Mouse (Mus musculus): ENCODE data around the gene Rnft1.

Rnft1 gene

DNA sequence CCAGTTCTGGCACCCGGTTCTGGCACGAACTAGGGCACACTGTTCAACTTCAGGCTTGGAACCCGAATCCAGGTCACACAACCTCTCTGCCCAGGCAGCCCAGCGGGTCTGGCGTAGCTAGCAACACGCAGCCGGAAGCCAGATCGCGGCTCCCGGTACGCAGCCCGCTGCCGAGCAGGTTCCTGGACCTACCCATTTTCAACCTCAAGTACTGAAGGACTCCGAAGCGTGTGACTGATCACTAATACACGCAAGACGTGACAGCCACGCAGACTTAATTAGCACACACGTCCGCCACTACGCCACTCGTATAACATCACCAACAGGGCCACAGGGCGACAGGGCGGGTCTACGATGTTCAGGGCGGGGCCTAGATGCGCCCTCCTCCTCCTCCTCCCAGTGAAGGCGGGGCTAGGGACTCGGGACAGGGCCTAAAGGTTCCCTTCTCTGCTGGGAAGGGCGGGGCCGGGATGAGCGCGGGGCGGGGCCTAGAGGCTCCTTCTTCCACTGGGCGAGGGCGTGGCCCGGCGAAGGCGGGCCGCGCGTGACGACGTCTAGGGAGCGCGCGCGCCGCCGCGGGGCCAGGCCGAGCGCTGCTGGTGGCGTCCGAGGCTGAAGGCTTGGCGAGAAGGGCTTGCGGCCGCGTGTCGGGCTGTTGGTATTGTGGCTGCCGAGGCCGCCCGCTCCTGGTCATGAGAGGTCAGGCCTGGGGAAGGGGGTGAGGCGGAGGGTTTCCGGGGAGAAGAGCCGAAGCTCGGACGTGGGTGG, at the start of gene Rnft1:
TSS of gene Rnft1 (plus strand) at position 557 of the 768 bp plus-strand sequence.
- peak; percentile 98 for DNase-seq (ENCODE audit: low read depth, low spot score)

DNA sequence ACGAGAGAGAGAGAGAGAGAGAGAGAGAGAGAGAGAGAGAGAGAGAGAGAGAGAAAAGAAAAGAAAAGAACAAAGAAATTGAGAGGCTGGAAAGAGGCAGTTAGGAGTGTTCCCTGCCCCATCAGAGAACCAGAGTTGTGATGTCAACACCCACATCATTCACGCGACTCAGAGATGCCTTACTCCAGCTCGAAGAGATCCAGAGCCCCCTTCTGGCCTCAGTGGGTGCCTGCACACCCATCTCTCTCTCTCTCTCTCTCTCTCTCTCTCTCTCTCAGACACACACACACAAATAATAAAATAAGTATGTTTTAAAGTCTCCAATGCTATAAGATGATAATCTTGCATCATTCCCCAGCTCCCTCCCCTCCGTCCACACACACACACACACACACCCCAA, 47.6 kb upstream of the Rnft1 start:
- DNase-seq (ENCODE audit: low read depth, low spot score): peak; percentile 79

DNA sequence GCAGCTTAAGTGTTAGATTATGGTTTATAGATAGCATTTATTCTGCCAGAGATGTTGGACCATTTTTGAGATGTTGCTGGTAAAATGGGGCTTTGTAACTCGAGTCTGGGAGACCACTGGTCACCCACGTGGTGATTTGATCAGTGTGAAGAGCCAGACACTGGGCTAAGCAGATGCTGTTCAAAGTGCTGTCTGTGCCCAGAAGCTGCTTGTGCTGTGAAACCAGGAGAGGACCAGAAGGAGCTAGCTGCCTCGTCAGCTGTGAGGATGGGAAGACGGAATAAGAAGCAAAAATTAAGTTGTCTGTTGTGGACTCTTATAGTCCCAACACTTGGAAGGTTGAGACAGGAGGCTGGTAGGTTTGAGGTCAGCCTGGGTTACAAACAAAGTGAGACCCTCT, 46.2 kb upstream of the Rnft1 start:
- no peak for DNase-seq (ENCODE audit: low read depth, low spot score)

DNA sequence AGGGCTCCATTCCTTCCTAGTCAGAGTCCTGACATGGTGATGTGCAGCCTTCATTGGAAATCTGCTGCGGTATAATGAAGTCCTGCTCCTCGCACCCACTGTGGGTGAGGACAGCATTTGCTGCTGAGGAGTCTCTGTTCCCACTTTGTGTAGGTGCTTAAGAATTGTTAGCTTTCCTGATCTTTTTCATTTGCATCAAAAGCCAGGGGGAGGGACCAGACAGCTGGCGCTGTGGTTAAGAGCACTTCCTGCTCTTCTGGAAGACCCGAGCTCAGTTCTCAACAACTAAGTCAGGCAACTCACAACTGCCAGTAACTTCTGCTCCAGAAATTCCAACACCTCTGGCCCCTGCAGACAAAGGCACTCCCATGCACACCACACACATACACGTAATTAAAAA, 43.7 kb upstream of the Rnft1 start:
- no peak for DNase-seq (ENCODE audit: low read depth, low spot score)

DNA sequence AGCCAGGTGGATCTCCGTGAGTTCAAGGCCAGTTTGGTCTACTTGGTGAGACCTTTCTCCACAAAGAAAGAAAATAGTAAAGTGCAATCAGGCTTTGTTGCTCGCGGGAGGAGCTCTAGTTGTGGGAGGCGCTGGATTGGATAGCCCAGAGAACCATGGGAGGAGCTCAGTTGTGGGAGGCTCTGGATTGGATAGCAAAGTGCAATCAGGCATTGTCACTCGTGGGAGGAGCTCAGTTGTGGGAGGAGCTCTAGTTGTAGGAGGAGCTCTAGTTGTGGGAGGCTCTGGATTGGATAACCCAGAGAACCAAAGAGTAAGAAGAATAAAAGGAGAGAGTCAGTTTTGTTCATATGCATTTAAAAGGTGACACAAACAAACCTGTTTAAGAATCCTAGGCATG, 30.5 kb upstream of the Rnft1 start:
- no peak for DNase-seq (ENCODE audit: low read depth, low spot score)

DNA sequence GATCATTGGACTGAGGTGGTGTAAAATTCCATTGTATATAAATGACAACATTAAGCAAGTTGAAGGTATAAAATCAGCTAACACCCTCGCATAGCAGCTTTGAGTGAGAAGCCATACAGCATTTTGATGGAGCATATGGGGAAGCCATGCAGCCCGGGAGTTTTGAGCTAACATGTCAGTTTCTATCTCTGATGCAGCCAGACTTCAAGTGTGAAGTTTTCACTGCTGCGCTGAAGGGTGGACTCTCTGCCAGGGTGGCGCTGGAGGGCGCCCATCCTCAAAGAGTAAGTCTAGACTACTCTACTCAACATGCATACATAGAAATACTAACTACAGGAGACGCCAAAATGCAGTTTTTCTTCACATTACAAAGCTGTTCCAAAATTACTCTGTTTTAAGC, 26.9 kb upstream of the Rnft1 start:
- DNase-seq (ENCODE audit: low read depth, low spot score): no peak

DNA sequence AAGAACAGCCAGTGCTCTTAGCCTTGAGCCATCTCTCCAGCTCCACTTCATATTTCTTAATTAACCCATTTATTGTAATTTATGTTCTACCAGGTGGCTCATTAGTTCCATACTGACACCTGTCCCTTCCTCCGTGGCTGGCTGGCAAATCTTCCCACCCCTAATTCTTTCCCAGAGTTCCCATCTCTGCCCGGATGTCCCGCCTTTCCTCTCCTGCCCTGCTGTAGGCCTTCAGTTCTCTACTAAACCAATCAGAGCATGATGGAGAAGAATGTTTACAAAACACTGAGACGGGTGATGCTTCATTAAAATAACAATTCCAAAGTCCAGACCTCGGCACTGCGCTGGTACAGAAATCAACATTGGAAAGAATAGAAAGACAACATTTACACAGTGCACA, 25.6 kb upstream of the Rnft1 start:
- DNase-seq (ENCODE audit: low read depth, low spot score): no peak

DNA sequence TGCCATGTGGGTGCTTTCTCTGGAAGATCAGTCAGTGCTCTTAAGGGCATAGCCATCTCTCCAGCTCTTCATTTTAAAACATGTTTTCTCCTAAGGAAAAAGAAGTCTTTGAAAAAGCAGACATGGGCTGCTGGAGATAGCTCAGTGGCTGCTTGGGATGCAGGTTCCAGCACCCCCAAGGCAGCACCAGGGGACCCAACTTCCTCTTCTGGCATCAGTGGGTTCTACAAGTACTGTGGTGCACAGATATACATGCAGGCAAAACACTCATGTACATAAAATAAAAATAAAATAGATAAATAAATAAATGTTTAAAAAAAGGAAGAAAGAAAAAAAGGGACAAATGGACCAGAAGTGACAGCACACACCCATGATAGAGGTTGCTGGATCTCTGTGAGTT, 21.9 kb upstream of the Rnft1 start:
- no peak for DNase-seq (ENCODE audit: low read depth, low spot score)

DNA sequence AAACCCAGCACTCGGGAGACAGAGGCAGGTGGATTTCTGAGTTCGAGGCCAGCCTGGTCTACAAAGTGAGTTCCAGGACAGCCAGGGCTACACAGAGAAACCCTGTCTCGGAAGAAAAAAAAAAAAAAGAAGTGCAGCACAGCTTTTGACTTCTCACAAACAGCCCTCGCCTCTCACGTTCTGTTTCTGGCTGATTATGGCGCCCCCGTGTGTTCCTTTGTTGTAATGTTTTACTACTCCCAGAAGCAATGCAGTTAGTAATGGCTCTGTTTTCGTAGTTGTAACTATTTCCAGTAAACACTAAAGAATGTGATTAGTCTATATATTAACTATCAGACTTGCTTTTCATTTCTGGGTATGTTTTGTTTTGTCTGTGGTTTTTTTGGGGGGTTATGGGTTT, 20.2 kb upstream of the Rnft1 start:
- peak; percentile 87 for DNase-seq (ENCODE audit: low read depth, low spot score)

DNA sequence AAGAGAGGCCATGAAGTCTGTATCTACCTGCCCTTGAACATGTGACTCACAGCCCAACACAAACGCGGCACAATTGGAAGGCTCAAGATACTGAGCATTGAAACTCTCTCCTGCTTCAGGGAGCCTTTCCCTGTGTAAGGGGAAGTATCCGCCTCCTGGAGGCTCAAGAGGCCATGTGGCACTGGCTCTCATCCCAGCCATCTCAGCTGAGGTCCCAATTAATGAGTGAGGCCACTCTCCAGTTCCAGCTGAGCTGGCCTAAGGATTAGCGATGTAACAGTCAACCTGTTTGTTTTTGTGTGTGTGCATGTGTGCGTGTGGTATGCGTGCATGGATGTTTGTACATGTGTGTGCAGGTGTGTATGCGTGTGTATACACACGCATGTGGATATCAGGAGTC, 16.1 kb upstream of the Rnft1 start:
- DNase-seq (ENCODE audit: low read depth, low spot score): no peak

DNA sequence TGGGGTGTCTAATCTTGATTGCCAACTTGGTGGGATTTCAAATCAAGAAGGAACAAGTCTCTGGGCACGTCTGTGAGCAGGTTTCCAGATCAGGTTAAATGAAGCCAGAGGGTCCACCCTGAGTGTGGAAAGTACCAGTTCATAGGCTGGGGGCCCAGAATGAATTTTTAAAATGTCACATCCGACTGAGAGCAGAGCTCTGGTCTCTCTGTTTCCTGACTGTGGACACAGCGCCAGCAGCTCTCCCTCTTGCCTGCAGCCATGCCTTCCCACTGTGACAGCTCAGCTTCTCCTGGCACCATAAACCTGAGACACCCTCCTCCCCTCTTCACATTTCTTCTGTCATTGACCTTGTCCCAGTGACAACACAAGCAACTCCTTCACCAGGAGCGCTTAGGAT, 15.5 kb upstream of the Rnft1 start:
- DNase-seq (ENCODE audit: low read depth, low spot score): no peak

DNA sequence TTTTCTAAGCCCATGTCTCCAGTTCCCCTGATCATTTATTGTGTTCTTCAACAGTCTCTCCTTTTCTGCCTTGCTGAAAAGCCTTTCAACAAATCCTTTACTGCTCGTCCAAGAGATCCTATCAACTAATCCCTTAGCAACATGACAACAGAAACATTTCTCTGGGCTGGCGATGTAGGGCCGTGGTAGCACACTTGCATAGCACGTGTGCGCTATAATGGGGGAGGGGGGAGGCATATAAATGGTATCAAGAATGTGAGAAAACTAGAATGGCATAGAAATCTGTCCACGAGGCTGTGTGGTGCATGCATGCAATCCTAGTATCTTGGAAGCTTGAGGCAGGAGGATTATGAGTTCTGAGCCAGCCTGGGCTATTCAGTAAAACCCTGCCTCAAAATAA, 12.7 kb upstream of the Rnft1 start:
- no peak for DNase-seq (ENCODE audit: low read depth, low spot score)

DNA sequence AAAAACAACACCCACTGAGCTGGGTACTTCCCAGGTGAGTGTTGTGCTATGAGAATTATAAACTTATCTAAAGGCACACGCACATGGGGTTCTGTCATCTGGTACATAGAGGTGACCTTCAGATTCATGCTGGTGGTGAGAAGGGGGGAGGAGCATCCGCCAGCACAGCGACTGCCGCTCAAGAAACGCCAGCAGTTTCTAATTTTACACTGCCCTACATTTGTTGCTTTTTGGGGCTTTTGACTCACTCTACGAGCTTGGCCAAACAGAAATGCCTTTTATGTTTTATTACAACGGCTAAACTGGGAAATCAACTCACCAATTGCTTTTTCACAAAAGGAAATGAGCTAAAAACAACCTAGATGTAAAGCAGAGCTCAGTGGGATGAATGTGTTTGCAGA, 11.7 kb upstream of the Rnft1 start:
- peak; percentile 33 for DNase-seq (ENCODE audit: low read depth, low spot score)

DNA sequence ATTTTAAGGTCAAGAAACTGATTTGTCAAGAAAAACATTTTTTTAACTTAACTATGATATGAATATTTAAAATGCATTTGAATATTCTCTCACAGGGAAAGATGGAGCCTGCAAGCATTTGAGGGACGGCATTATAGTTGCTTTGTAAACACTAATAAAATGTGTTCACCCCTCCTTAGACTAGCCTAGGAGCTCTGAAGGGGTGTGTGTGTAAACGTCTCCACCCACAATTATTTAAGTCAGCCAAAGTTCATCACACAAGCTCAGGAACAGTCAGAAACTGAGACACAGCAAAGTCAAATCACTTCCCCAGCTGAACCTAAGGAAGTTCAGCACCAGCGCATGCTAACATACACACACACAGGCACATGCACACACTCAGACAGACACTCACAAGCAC, 10.9 kb upstream of the Rnft1 start:
- peak; percentile 21 for DNase-seq (ENCODE audit: low read depth, low spot score)

DNA sequence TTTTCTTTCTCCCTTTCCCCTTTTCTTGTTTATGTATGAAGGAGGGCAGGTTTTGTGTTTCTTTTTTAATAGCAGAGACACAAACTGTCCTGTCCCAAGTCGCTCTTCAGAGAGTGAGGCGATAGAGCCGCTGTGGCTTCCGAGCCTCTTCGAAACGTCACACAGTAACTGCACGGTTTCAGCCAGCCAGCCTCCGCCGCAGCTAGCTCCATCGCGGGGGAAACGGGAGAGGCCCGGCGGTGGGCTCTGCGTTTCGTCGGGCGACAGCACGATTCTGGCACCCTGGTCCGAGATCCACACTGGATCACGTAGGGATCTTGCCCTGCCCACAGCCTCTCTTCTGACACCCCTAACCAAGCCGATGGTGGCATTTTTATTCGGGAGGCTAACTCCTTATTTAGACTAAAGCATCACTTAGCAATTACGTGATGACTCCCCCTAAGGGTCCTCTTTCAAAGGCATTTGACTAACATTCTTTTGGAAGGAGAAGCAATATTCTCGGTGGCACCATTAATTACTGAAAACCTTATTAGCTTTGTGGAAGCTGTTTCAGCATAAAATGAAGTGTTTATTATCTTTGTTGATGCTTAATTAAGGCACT, 553 bp downstream of the Rnft1 start:
- no peak for DNase-seq (ENCODE audit: low read depth, low spot score)

DNA sequence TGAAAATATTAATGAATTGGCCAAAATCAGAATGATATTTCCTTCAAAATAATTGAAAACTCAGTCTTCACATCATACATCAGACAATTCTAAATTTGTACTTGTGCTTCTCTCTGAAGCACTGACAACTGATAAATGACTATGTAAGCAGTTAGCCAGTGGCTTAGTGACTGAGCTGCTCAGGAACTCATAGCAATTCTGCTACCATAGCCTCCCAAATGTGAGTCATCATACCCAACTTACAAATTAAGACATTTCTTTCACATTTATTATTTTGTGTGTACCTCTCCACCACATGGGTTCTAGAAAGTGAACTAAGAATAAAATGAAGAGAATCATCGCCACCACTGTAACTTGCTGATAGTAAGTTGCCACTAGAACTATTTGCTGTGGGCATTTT, 6.3 kb downstream of the Rnft1 start:
- peak; percentile 74 for DNase-seq (ENCODE audit: low read depth, low spot score)

DNA sequence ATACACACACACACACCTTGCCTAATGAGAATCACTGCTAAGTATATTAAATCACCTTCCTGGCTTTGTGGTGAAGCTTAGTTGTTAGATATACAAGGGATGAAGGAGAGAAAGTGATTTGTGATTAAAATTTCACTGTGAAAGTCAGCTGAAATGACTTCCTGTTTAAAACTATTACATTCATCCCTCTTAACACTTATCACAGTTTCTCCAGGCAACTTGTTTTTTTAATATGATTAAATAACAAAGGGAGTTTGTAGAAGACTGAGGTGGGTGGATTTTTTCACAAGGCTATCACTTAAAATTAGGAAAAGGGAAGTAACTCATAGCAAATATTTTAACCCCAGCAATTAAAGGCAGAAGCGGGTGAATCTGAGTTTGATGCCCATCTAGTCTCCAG, 12.9 kb downstream of the Rnft1 start:
- DNase-seq (ENCODE audit: low read depth, low spot score): no peak

DNA sequence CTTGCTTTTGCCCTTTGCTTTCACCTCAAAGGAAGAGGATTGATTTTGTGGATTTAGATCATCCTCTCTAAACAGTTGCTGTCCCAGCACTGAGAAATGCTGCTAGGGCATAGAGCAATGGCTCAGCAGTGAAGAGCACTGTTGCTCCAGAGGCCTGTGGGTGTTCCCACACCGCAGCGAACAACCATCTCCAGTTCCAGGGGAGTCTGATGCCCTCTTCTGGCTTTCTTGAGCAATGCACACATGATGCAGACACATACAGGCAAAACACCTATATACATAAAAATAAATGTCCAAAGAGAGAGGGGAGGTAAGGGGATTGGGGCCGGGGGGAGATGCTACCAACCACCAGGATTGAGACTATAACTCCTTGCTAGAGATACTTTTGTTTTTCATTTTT, 13.5 kb downstream of the Rnft1 start:
- peak; percentile 29 for DNase-seq (ENCODE audit: low read depth, low spot score)

DNA sequence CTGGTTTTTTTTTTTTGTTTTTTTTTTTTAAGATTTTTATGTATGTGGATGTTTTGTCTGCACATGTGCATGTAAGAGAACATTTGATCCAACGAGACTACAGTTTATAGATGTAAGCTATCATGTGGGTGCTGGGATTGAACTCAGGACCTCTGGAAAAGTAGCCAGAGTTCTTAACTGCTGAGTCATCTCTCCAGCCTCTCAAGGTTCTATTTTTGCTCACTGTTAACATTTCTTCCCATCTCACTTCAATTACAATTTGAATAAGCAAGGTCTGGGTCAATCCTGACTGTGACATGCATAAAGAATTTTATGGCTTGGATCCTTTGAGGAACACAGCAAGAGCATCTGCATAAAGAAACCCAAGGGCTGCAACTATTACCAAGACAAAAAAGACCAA, 16.3 kb downstream of the Rnft1 start:
- DNase-seq (ENCODE audit: low read depth, low spot score): peak; percentile 61

DNA sequence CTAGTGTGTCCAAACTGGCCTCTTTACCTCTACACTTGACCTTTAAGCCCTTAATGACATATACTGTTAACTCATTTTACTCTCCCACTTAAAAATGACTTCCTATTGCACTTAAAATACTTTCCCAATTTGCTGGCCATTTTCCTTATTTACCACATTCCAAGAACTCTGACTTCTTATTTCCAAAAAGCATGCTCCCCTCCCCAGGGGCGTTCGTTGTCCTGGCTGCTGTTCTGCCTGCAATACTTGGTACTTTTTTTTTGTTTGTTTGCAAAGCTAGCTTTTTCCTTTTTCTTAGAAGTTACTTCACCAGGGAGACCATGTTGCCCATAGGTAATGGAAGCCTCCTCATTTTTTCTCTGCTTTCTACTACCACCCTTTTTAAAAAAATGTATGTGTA, 18.7 kb downstream of the Rnft1 start:
- DNase-seq (ENCODE audit: low read depth, low spot score): no peak

DNA sequence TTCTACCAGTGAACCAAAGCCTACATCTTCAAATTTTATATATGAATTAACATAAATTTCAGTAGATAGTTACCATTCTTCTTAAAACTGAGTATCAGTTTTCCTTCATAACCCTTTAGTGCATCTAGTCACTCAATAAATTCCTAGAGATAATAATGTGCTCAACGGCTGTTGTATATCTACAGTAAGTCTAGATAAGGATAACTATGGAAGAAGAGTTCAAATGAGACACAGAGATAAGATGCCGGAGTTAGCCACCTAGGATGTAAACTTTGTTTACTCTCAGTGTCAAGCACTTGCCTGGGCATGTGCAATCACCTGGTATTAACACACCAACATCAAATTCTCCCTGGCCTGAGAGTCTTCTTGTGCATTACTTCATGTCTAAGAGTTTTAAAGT, 22.9 kb downstream of the Rnft1 start:
- no peak for DNase-seq (ENCODE audit: low read depth, low spot score)

DNA sequence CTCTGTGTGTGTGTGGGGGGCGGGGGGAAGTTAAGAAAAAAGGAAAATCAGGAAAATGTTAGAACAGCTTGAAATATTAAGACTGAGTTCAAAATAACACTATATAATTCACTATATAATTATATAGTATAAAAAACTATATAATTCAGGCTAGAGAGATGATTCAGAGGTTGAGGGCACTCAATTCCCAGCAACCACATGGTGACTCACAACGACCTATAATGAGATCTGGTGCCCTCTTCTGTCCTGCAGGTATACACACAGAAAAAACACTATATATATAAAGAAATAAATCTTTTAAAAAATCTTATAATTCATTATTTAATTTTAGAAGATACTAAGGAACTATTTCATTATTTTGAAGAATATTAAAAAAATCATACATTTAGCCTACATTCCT, 23.5 kb downstream of the Rnft1 start:
- DNase-seq (ENCODE audit: low read depth, low spot score): peak; percentile 59

DNA sequence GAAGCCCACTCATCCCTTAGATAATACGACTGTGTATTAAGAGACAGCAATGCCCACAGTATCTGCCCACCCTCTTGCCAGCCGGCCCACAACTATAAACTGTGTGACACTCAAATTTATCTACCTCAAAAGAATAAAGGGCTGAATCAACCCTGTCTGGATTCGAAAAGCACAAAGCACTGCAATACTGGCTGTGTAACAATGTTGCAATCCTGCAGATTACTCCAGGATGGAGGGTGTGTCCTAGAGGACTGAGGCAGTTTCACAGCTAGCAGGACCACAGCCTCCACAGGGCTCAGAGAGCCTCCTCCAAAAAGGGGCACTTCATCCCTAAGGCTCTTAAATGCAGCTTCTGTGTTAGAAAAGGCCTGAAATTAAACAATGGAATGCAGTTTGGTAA, 32.2 kb downstream of the Rnft1 start:
- DNase-seq (ENCODE audit: low read depth, low spot score): peak; percentile 42

DNA sequence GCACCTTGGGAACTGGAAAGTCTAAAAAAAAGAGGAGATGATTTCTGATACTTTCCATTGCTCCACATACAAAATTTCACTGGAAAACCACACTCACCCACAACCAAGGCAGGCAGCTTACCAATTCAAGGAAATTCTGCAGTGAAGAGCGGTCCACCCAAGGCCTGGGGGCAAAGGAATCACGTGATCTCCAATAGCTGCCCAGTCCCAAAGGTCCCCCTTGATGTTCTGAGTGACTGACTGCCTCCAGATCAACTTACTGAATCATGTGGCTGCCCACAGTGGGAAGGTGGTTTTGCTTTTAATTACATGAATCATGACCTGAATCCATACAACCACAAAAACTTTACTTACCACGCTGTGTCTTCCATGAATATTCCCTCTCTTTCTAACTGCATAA, 32.8 kb downstream of the Rnft1 start:
- DNase-seq (ENCODE audit: low read depth, low spot score): peak; percentile 48
